Mouse (Mus musculus) bone marrow macrophage, adult 2 months (primary cell): Measurements from ENCODE around the gene Dkkl1. TPM values are rescaled to one million over a fixed set of nuclear protein-coding genes. Genes with fewer than 3 reads are reported as not detected.

ENCODE experiments used
- H3K27ac ChIP-seq: 2 replicates; pipeline ENCODE4 v1.5.1; 2012; ENCODE audit warnings: low read depth, low read length; ENCODE audit not compliant: insufficient read depth
- H3K4me1 ChIP-seq: 2 replicates; pipeline ENCODE4 v1.6.1; 2012; ENCODE audit warnings: low read length; ENCODE audit not compliant: control insufficient read depth, insufficient read depth
- H3K4me3 ChIP-seq: 2 replicates; pipeline ENCODE4 v1.5.1; 2012; ENCODE audit warnings: mild to moderate bottlenecking, low read length, moderate library complexity; ENCODE audit not compliant: insufficient read depth
- CTCF ChIP-seq: IDR thresholded peaks from 2 replicates; pipeline ENCODE4 v1.5.1; 2012; ENCODE audit warnings: low read depth, mild to moderate bottlenecking, low read length, moderate library complexity
- POLR2A ChIP-seq: IDR thresholded peaks from 2 replicates; pipeline ENCODE4 v1.6.1; 2012; ENCODE audit warnings: mild to moderate bottlenecking, low read depth, low read length, borderline replicate concordance
- polyA plus RNA-seq: library from polyadenylated mRNA; stranded (reverse); fragments of >200 nt; gene quantifications from 2 replicates; pipeline ENCODE4 v1.2.4, GENCODE M21; 2012; ENCODE audit not compliant: missing spikeins, insufficient read depth, insufficient read length

Dkkl1 gene
- polyA plus RNA-seq, 1 experiment: not detected

GRCm38 (mm10) chr7:45172974-45173373 lies 39.0 kb downstream of the Dkkl1 start:
- H3K4me1 ChIP-seq: no peaks in the 10 kb centered on the region
- TF ChIP-seq CTCF (peak; percentile 36; the same call in 1 of the 2 replicates), POLR2A (no peak)
- no peak overlapping the region for H3K4me3 ChIP-seq
- no peak overlapping the region for H3K27ac ChIP-seq

DNA sequence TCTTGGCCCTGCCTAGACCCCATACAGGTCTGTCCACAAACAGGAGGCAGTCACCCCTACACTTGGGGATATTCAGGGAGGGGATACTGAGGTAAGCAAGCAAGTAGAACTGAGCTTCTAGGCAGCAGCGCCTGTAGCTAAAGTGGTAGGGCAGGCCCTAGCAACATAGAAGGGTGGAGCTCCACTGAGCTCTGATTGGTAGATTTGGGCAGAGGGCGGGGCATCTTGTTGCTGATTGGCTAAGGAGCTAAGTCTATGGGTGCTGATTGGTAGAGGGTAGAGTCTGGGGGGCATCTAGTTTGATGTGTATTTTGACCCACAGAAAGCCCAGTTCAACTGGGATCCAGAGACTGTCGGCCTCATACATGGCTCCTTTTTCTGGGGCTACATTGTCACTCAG lies 42.5 kb downstream of the Dkkl1 start:
- Histone ChIP-seq H3K4me3 (no peak overlapping the region), H3K4me1 (no peaks in the 10 kb centered on the region), H3K27ac (no peak overlapping the region)
- TF ChIP-seq POLR2A (no peak), CTCF (no peak)

DNA sequence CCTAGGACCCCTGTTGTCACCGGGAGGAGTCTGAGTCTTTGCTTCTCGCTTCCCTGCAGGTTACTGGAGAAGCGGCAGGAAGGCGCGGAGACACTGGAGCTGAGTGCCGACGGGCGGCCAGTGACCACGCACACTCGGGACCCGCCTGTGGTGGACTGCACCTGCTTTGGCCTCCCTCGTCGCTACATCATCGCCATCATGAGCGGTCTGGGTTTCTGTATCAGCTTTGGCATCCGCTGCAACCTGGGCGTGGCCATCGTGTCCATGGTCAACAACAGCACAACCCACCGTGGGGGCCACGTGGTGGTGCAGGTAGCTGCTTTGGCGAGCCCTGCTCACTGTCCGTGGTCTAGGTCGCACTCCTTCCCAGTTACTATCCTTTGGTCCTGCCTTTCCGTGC lies 43.3 kb downstream of the Dkkl1 start:
- H3K4me1 ChIP-seq: no peaks in the 10 kb centered on the region
- no peak overlapping the region for H3K27ac ChIP-seq
- no peak for TF ChIP-seq POLR2A
- TF ChIP-seq CTCF: no peak
- H3K4me3 ChIP-seq: no peak overlapping the region

DNA sequence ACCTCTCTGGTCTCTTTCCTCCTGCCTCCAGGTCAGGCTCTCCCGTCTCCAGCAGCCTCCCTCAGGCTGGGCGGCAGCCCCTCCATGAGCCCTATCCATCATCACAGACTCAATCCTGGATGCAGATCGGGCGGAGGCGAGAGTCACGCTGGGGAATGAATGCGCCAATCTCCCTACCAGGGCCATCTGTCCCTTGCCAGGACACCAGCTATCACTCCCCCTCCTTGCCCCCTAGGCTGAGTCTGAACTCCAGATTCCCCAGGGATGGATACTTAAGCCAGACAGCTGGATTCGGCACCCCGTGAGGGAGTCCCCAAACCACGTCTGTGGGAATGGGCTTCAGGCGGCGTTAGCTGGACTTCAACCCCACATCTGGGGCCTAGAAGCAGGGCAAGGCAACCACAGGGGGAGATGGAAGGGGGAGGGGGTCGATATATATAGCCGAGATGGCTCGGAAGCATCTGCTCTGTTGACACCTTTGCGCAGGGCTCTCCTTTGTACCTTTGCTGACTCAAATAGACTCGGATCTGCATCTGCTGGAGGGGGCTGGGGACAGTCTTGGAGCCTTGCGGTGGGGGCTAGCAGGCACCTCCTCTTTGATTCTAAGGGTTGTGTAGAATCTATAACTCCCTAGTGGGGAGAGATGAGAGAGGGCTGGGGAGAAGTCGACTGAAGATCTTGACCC lies 44.0 kb downstream of the Dkkl1 start:
- Histone ChIP-seq H3K4me3 (no peak overlapping the region), H3K27ac (no peak overlapping the region), H3K4me1 (no peaks in the 10 kb centered on the region)
- TF ChIP-seq CTCF (no peak), POLR2A (no peak)

- Histone ChIP-seq H3K4me1 (no peaks in the 10 kb centered on the region), H3K27ac (no peak overlapping the region)
- TF ChIP-seq CTCF (no peak), POLR2A (no peak)
These were observed 45.0 kb downstream of the Dkkl1 start for GRCm38 (mm10) chr7:45166950-45167401.

DNA sequence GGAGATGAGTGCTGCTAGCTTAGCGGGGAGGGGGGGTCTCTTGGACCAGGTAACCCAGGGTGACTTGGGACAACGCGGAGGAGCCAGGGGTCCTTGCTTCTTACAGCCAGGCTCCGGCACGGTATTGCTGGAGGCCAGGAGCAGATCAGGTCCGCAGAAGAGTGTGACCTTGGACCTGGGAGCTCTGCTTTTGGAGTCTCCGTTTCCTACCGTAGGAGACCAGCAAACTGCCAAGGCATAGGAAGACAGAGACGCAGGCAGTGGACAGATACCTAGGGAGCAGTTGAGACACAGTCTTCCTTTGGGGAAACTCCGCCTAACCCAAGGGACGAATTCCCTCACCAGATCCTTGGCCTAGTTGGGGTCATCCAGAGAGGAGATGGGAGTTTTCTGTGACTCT lies 46.2 kb downstream of the Dkkl1 start:
- H3K27ac ChIP-seq: no peak overlapping the region
- H3K4me3 ChIP-seq: no peak overlapping the region
- no peak for TF ChIP-seq CTCF
- no peak for TF ChIP-seq POLR2A
- H3K4me1 ChIP-seq: no peaks in the 10 kb centered on the region

More at GRCm38 (mm10) chr7:45166950-45167401, 45.0 kb downstream of the Dkkl1 start:
- no peak overlapping the region for H3K4me3 ChIP-seq

GRCm38 (mm10) chr7:45164833-45165232 lies 47.1 kb downstream of the Dkkl1 start:
- no peak overlapping the region for H3K27ac ChIP-seq
- H3K4me3 ChIP-seq: no peak overlapping the region
- TF ChIP-seq POLR2A (no peak), CTCF (no peak)
- H3K4me1 ChIP-seq: no peaks in the 10 kb centered on the region

DNA sequence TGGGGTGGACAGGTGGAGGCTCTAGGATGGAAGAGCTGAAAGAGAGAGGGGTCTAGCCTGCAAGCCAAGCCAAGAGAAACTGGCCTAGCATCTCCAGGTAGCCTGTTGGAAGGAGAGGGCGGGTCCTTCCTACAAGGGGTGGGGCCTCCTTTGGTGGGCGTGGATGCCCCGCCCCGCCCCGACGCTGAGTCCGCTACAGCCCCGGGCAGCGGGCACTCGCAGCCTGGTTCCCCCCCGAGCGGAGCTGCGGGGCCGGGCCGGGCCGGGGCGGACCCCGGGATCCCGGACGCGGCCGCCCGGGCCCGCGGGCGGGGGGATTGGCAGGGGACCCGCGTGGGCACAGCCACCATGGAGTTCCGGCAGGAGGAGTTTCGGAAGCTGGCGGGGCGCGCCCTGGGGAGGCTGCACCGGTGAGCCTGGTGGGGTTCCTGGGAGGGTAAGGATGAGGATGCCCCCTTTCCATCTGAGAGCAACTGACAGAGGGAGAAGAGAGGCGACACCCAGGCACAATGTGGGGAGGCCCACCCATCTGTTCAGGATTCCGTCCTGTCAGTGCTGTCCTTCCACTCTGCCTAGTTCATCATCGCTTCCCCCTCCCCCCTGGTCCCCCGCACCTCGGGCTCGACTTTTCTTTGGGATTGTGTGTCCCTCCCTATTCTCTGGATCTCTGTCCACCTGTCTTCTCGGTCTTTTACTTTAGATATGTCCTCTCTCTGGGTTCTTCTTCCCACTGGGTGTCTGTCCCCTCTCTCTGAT lies 48.0 kb downstream of the Dkkl1 start, which contains the start of gene Slc17a7:
Slc17a7 (plus strand) TSS at position 215 of the 756 bp plus-strand sequence.
- TF ChIP-seq POLR2A (no peak), CTCF (no peak)
- Histone ChIP-seq H3K4me1 (no peaks in the 10 kb centered on the region), H3K4me3 (0 out of 2 replicates have a peak within 1 kb of the TSS, but pooled peaks have one; percentile 6), H3K27ac (no peak within 1 kb of the TSS)

- Histone ChIP-seq H3K4me1 (no peaks in the 10 kb centered on the region), H3K4me3 (no peak overlapping the region), H3K27ac (no peak overlapping the region)
- TF ChIP-seq CTCF (no peak), POLR2A (no peak)
These were observed 48.8 kb downstream of the Dkkl1 start for GRCm38 (mm10) chr7:45162996-45163615.
